Mouse (Mus musculus): Measurements from ENCODE around the gene Cmtm6. TPM values are rescaled to one million over a fixed set of nuclear protein-coding genes. Genes with fewer than 3 reads are reported as not detected.
"Not testable (repeated sequence)": the region's sequence is repeated elsewhere in the genome, so short reads cannot be mapped to it uniquely, and the experiment has no call there.

The Cmtm6 gene
- polyA plus RNA-seq, 1 experiment from 2014 or later, result 18.7 TPM

DNA sequence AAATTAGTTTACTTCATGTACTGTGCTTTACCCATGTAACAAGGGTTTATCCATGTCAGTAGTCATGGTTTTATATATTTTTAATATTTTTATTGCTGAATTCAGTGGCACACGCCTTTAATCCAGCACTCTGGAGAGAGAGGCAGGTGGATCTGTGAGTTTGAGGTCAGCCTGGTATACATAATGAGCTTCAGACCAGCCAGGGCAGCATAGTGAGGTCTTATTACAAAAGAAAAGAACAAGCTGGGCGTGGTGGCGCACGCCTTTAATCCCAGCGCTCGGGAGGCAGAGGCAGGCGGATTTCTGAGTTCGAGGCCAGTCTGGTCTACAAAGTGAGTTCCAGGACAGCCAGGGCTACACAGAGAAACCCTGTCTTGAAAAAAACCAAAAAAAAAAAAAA, 35.3 kb upstream of the Cmtm6 start:
- not testable (repeated sequence) for H3K27ac ChIP-seq (ENCODE audit: low read length); H3K27me3 ChIP-seq (ENCODE audit: control insufficient read depth, insufficient read depth, low read depth, low read length); H3K4me3 ChIP-seq (ENCODE audit: low read depth, low read length); H3K9me3 ChIP-seq (replicated peaks; ENCODE audit: control insufficient read depth, low read length, poor library complexity, severe bottlenecking); H3K4me2 ChIP-seq (ENCODE audit: low read length); H3K9ac ChIP-seq (ENCODE audit: low read depth, low read length); ATAC-seq
- over 99% methylated on average over 8 of the region's 8 CpGs for WGBS
- Histone ChIP-seq H3K36me3 (ENCODE audit: control insufficient read depth, insufficient read depth, low read length) (peaks cover 12% of the 10 kb centered on the region), H3K4me1 (ENCODE audit: control insufficient read depth, insufficient read depth, low read length) (peaks cover 11% of the 10 kb centered on the region)

DNA sequence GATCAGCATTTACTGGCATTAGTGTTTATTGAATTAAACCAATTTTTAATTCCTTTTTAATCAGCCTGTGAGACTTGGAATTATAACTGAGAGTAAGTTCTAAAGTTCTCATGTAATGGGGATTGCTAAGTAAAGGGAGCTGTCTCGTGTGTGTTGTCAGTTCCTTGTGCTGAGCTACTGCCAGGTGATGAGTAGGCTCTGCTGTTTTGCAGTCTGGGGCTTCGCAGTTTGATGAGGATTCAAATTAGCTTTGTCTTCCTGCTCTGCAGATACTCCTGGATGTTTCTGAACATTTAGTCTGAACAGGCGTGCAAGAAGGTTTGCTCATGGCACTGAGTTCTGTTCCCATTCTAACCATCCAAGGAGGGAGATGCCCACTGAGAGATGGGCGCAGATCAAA, 33.8 kb upstream of the Cmtm6 start:
- Histone ChIP-seq H3K4me2 (ENCODE audit: low read length) (no peak overlapping the region), H3K9me3 (replicated peaks; ENCODE audit: control insufficient read depth, low read length, poor library complexity, severe bottlenecking) (no peaks in the 10 kb centered on the region), H3K9ac (ENCODE audit: low read depth, low read length) (no peak overlapping the region), H3K4me1 (ENCODE audit: control insufficient read depth, insufficient read depth, low read length) (no peaks in the 10 kb centered on the region; the same call in 1 of the 2 replicates), H3K27ac (ENCODE audit: low read length) (no peak overlapping the region), H3K27me3 (ENCODE audit: control insufficient read depth, insufficient read depth, low read depth, low read length) (no peaks in the 10 kb centered on the region), H3K4me3 (ENCODE audit: low read depth, low read length) (no peak overlapping the region), H3K36me3 (ENCODE audit: control insufficient read depth, insufficient read depth, low read length) (peaks cover 11% of the 10 kb centered on the region)
- WGBS, result 93% methylated on average over 4 of the region's 4 CpGs
- ATAC-seq, result no peak

DNA sequence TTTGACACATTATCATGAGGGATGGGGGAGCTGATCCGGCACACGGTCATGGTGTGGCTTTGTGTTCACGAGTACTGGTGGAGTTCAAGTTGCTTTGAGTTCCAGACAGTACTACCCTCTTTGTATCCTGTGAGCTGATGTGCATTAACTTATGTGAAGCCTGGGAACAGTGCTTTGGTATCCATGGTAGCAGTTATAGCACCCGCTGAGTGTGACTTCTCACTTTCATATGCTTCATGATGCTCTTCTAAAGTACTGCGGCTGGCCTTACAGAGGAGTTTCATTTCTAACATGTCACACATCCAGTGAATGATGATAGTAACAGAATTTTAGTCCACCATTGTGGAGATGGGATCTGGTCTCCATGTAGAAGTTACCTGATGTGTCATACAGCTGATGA, 33.0 kb upstream of the Cmtm6 start:
- H3K4me2 ChIP-seq (ENCODE audit: low read length), result no peak overlapping the region
- 81% methylated on average over 5 of the region's 5 CpGs for WGBS
- ATAC-seq, result no peak

DNA sequence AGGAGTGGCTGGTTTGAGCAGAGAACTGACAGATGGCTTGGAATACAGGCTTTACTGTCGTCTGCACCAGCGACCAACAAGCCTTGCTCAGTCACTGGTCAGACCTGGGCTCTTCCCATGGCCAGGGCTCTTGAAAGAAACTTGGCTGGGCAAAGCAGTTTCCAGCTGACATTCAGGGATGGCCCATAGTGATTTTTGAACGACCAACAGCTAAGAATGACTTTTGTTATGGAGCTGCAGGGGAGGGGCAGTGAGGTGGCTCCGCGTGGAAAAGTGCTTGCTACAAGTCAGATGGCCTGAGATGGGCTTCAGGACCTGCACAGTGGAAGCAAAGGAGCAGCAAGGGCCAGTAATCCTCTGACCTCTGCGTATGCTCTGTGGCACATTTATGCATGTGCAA, 31.7 kb upstream of the Cmtm6 start:
- Histone ChIP-seq H3K27me3 (ENCODE audit: control insufficient read depth, insufficient read depth, low read depth, low read length) (no peaks in the 10 kb centered on the region), H3K36me3 (ENCODE audit: control insufficient read depth, insufficient read depth, low read length) (peaks cover 3% of the 10 kb centered on the region; the same call in 1 of the 2 replicates), H3K9ac (ENCODE audit: low read depth, low read length) (no peak overlapping the region), H3K4me3 (ENCODE audit: low read depth, low read length) (no peak overlapping the region), H3K9me3 (replicated peaks; ENCODE audit: control insufficient read depth, low read length, poor library complexity, severe bottlenecking) (no peaks in the 10 kb centered on the region), H3K27ac (ENCODE audit: low read length) (no peak overlapping the region), H3K4me1 (ENCODE audit: control insufficient read depth, insufficient read depth, low read length) (no peaks in the 10 kb centered on the region), H3K4me2 (ENCODE audit: low read length) (no peak overlapping the region)
- ATAC-seq, result no peak
- WGBS, result 68% methylated on average over 6 of the region's 6 CpGs

More for the DNA sequence above, 33.0 kb upstream of the Cmtm6 start:
- Histone ChIP-seq H3K4me1 (ENCODE audit: control insufficient read depth, insufficient read depth, low read length) (no peaks in the 10 kb centered on the region), H3K9me3 (replicated peaks; ENCODE audit: control insufficient read depth, low read length, poor library complexity, severe bottlenecking) (no peaks in the 10 kb centered on the region), H3K27ac (ENCODE audit: low read length) (no peak overlapping the region), H3K9ac (ENCODE audit: low read depth, low read length) (no peak overlapping the region), H3K27me3 (ENCODE audit: control insufficient read depth, insufficient read depth, low read depth, low read length) (no peaks in the 10 kb centered on the region), H3K4me3 (ENCODE audit: low read depth, low read length) (no peak overlapping the region), H3K36me3 (ENCODE audit: control insufficient read depth, insufficient read depth, low read length) (peaks cover 4% of the 10 kb centered on the region; the same call in 1 of the 2 replicates)

DNA sequence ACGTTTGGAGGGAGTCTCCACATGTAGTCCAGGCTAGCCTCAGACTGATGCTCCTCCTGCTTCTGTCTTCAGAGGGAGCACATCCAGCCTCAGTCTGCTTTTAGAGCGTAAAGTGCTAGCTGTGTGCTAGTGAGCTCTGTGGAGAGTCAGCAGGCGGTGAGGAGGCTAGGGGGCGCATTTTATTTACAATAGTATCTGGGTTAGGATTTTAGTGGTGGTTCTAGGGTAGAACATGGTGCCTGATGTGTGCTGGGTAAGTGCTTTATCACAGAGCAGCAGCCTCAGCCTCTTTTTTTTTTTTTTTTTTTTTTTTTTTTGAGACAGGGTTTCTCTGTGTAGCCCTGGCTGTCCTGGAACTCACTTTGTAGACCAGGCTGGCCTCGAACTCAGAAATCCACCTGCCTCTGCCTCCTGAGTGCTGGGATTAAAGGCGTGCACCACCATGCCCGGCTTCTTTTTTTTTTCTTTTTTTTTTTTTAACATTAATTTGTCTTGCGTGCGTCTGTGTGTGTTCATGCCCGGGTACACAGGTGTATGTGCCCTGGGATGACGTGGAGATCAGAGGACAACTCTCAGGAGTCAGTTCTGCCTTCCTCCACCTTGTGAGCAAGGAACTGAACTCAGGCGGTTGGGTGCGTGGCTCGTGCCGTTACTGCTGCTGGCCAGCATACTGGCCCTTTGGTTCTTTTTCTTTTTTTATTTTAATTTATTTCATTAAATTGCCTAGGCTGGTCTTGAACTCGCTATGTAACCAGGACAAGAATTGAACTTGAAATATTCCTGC, 30.8 kb upstream of the Cmtm6 start:
- peaks cover under 1% of the 10 kb centered on the region; the same call in 1 of the 2 replicates for H3K36me3 ChIP-seq (ENCODE audit: control insufficient read depth, insufficient read depth, low read length)
- no peaks in the 10 kb centered on the region for H3K9me3 ChIP-seq (replicated peaks; ENCODE audit: control insufficient read depth, low read length, poor library complexity, severe bottlenecking)
- H3K4me2 ChIP-seq (ENCODE audit: low read length), result no peak overlapping the region
- H3K4me3 ChIP-seq (ENCODE audit: low read depth, low read length), result no peak overlapping the region
- H3K9ac ChIP-seq (ENCODE audit: low read depth, low read length), result no peak overlapping the region
- ATAC-seq, result no peak
- H3K27me3 ChIP-seq (ENCODE audit: control insufficient read depth, insufficient read depth, low read depth, low read length), result no peaks in the 10 kb centered on the region
- 94% methylated on average over 15 of the region's 16 CpGs for WGBS
- H3K27ac ChIP-seq (ENCODE audit: low read length), result no peak overlapping the region
- H3K4me1 ChIP-seq (ENCODE audit: control insufficient read depth, insufficient read depth, low read length), result no peaks in the 10 kb centered on the region

DNA sequence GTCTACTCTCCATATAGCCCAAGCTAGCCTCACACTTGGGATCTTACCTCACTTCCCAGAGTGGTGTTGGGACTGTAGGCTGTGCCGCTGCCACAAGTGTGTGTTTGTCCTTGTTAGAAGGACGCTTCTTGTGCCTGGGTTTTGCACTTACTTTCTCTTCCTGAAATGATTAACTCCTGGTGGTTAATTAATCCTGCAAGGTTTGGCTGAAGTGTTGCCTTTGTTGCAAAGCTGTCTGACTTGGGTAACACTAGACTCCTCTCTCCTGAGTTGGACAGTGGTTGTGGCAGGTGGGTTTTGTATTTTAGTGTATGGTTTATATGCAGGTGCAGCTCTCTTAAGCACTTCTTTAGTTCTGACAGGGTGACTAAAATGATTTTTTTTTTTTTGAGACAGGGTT, 29.9 kb upstream of the Cmtm6 start:
- no peak overlapping the region for H3K4me2 ChIP-seq (ENCODE audit: low read length)
- H3K4me3 ChIP-seq (ENCODE audit: low read depth, low read length), result no peak overlapping the region
- ATAC-seq, result no peak
- H3K9ac ChIP-seq (ENCODE audit: low read depth, low read length), result no peak overlapping the region
- H3K27me3 ChIP-seq (ENCODE audit: control insufficient read depth, insufficient read depth, low read depth, low read length), result no peaks in the 10 kb centered on the region
- no peaks in the 10 kb centered on the region for H3K4me1 ChIP-seq (ENCODE audit: control insufficient read depth, insufficient read depth, low read length)
- WGBS, result 95% methylated on average over 2 of the region's 2 CpGs
- H3K9me3 ChIP-seq (replicated peaks; ENCODE audit: control insufficient read depth, low read length, poor library complexity, severe bottlenecking), result no peaks in the 10 kb centered on the region
- H3K27ac ChIP-seq (ENCODE audit: low read length), result no peak overlapping the region
- peaks cover 10% of the 10 kb centered on the region for H3K36me3 ChIP-seq (ENCODE audit: control insufficient read depth, insufficient read depth, low read length)

DNA sequence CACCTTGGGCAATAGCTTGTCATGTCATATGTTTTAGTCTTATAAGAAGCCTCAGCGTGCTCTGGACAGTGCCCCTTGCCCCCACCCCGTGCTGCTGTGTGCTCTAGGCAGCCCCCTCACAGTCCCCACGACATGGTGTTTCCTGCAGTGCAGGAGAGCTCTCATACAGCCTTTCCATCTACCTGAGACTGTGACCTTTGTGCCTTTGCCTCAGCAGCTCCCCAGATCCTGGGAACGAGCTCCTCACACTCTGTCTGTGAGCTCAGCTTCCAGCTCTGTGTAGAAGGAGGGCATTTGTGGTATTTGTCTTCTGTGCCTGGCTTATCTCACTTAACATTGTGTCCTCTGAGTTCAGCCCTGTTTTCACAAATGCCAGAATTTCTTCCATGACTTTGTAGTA, 29.0 kb upstream of the Cmtm6 start:
- Histone ChIP-seq H3K4me3 (ENCODE audit: low read depth, low read length) (no peak overlapping the region), H3K4me1 (ENCODE audit: control insufficient read depth, insufficient read depth, low read length) (no peaks in the 10 kb centered on the region), H3K27ac (ENCODE audit: low read length) (no peak overlapping the region), H3K36me3 (ENCODE audit: control insufficient read depth, insufficient read depth, low read length) (peaks cover 16% of the 10 kb centered on the region), H3K9me3 (replicated peaks; ENCODE audit: control insufficient read depth, low read length, poor library complexity, severe bottlenecking) (no peaks in the 10 kb centered on the region), H3K4me2 (ENCODE audit: low read length) (no peak overlapping the region), H3K27me3 (ENCODE audit: control insufficient read depth, insufficient read depth, low read depth, low read length) (no peaks in the 10 kb centered on the region), H3K9ac (ENCODE audit: low read depth, low read length) (no peak overlapping the region)
- no peak for ATAC-seq
- WGBS, result 90% methylated on average over 4 of the region's 4 CpGs

DNA sequence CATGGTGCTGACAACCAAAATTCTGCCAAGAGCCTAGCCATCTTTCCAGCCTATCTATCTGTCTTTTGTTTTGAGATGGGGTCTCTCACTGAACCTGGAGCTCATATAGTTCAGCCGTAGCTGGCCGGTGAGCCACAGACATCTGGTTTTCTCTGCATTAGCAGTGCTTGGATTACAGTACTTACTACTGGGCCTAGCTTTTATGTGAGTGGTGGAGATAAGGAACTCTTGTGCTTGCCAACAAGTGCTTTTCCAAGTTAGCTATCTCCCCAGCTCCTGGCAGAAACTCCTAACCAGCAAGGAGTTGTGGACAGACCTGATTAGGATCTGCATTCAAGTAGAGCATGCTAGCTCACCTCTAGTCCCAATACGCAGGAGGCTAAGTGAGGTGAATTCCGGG, 23.1 kb upstream of the Cmtm6 start:
- Histone ChIP-seq H3K9me3 (replicated peaks; ENCODE audit: control insufficient read depth, low read length, poor library complexity, severe bottlenecking) (no peaks in the 10 kb centered on the region), H3K27ac (ENCODE audit: low read length) (no peak overlapping the region), H3K4me2 (ENCODE audit: low read length) (no peak overlapping the region), H3K4me3 (ENCODE audit: low read depth, low read length) (no peak overlapping the region), H3K9ac (ENCODE audit: low read depth, low read length) (no peak overlapping the region), H3K36me3 (ENCODE audit: control insufficient read depth, insufficient read depth, low read length) (peaks cover 24% of the 10 kb centered on the region), H3K4me1 (ENCODE audit: control insufficient read depth, insufficient read depth, low read length) (no peaks in the 10 kb centered on the region), H3K27me3 (ENCODE audit: control insufficient read depth, insufficient read depth, low read depth, low read length) (no peaks in the 10 kb centered on the region)
- ATAC-seq, result no peak
- WGBS, result 97% methylated on average over 4 of the region's 4 CpGs

DNA sequence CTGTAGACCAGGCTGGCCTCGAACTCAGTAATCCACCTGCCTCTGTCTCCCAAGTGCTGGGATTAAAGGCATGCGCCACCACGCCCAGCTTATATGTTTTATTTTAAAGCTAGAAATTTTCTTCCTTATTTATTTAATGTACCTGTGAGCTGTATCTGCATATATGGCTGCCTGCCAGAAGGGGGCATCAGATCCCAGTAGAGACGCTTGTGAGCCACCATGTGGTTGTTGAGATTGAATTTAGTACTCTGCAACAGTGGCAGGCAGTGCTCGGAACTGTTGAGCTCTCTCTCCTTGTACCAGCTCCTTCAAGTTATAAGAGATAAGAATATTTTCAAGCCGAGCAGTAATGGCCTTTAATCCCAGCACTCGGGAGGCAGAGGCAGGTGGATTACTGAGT, 20.6 kb upstream of the Cmtm6 start:
- Histone ChIP-seq H3K4me3 (ENCODE audit: low read depth, low read length) (no peak overlapping the region), H3K4me2 (ENCODE audit: low read length) (no peak overlapping the region), H3K4me1 (ENCODE audit: control insufficient read depth, insufficient read depth, low read length) (no peaks in the 10 kb centered on the region), H3K27me3 (ENCODE audit: control insufficient read depth, insufficient read depth, low read depth, low read length) (no peaks in the 10 kb centered on the region), H3K27ac (ENCODE audit: low read length) (no peak overlapping the region), H3K9me3 (replicated peaks; ENCODE audit: control insufficient read depth, low read length, poor library complexity, severe bottlenecking) (no peaks in the 10 kb centered on the region), H3K9ac (ENCODE audit: low read depth, low read length) (no peak overlapping the region), H3K36me3 (ENCODE audit: control insufficient read depth, insufficient read depth, low read length) (peaks cover 35% of the 10 kb centered on the region)
- no peak for ATAC-seq
- 75% methylated on average over 7 of the region's 7 CpGs for whole genome bisulfite sequencing
